Mouse (Mus musculus): Measurements from ENCODE around the gene Anapc15-ps. TPM values are rescaled to one million over a fixed set of nuclear protein-coding genes. Genes with fewer than 3 reads are reported as not detected.
A peak's percentile ranks its signal among the peaks of the same experiment; 100 is the strongest.

Anapc15-ps gene
- polyA plus RNA-seq, 1 experiment from 2014 or later: not detected

GRCm38 (mm10) chr10:95682964-95683363 is 9.7 kb upstream of the Anapc15-ps start:
- WGBS: 74% methylated on average over 10 of the region's 10 CpGs
- Histone ChIP-seq H3K9ac (ENCODE audit: low read length) (no peak overlapping the region), H3K4me2 (ENCODE audit: low read length) (no peak overlapping the region), H3K4me1 (ENCODE audit: control insufficient read depth in 2 of 2, insufficient read depth in 2 of 2, low read length in 2 of 2) (peaks cover 17 to 23% of the 10 kb centered on the region in 2 experiments), H3K27ac (replicated peaks in 1 of 2; ENCODE audit: control insufficient read depth in 1 of 2, insufficient read depth in 1 of 2, low read depth in 2 of 2, low read length in 2 of 2) (no peak overlapping the region), H3K4me3 (ENCODE audit: control insufficient read depth in 1 of 2, insufficient read depth in 1 of 2, low read depth in 1 of 2, low read length in 2 of 2) (no peak overlapping the region), H3K27me3 (ENCODE audit: control insufficient read depth, insufficient read depth, low read length) (no peaks in the 10 kb centered on the region), H3K9me3 (ENCODE audit: control insufficient read depth, low read length) (no peaks in the 10 kb centered on the region), H3K36me3 (ENCODE audit: control insufficient read depth, insufficient read depth, low read length) (no peaks in the 10 kb centered on the region)
- ATAC-seq (ENCODE audit: insufficient number of reproducible peaks, insufficient read depth, low FRiP score, low read depth): no peak

- WGBS: 81% methylated on average over 9 of the region's 9 CpGs
- no peak overlapping the region for H3K27ac ChIP-seq (replicated peaks in 1 of 2; ENCODE audit: control insufficient read depth in 1 of 2, insufficient read depth in 1 of 2, low read depth in 2 of 2, low read length in 2 of 2)
- H3K4me2 ChIP-seq (ENCODE audit: low read length): no peak overlapping the region
- H3K9me3 ChIP-seq (ENCODE audit: control insufficient read depth, low read length): no peaks in the 10 kb centered on the region
- H3K9ac ChIP-seq (ENCODE audit: low read length): no peak overlapping the region
- no peaks in the 10 kb centered on the region for H3K27me3 ChIP-seq (ENCODE audit: control insufficient read depth, insufficient read depth, low read length)
- peaks cover 18 to 20% of the 10 kb centered on the region in 2 experiments for H3K4me1 ChIP-seq (ENCODE audit: control insufficient read depth in 2 of 2, insufficient read depth in 2 of 2, low read length in 2 of 2)
- no peak overlapping the region for H3K4me3 ChIP-seq (ENCODE audit: control insufficient read depth in 1 of 2, insufficient read depth in 1 of 2, low read depth in 1 of 2, low read length in 2 of 2)
- ATAC-seq (ENCODE audit: insufficient number of reproducible peaks, insufficient read depth, low FRiP score, low read depth): no peak
- no peaks in the 10 kb centered on the region for H3K36me3 ChIP-seq (ENCODE audit: control insufficient read depth, insufficient read depth, low read length)
Observed at GRCm38 (mm10) chr10:95682091-95682740, 9.0 kb upstream of the Anapc15-ps start.

GRCm38 (mm10) chr10:95681481-95681880 is 8.2 kb upstream of the Anapc15-ps start:
- H3K4me2 ChIP-seq (ENCODE audit: low read length): peak overlapping the region; percentile 37
- H3K4me3 ChIP-seq (ENCODE audit: control insufficient read depth in 1 of 2, insufficient read depth in 1 of 2, low read depth in 1 of 2, low read length in 2 of 2): 0 out of 4 replicates have a peak overlapping the region, but pooled peaks of 1 of the 2 experiments have one; percentile 7
- no peak for ATAC-seq (ENCODE audit: insufficient number of reproducible peaks, insufficient read depth, low FRiP score, low read depth)

DNA sequence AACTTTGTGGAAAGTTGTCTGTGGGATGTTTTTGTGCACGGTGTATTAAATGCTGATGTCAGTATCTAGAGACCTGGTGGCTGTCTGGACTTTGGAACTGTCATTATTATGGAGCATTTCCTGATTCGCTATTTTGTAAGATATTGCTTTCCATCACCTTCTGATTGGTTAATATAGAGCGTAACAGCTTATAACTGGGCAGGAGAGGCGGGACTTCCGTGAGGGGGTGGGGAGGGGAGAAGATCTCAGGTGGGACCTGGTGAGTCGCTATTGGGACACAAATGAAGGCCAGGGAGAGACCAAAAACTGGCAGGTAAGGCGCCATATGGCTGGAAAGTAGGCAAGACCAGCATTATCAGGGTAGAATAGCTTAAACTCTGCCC is 7.8 kb upstream of the Anapc15-ps start:
- no peaks in the 10 kb centered on the region for H3K27me3 ChIP-seq (ENCODE audit: control insufficient read depth, insufficient read depth, low read length)
- H3K4me1 ChIP-seq (ENCODE audit: control insufficient read depth in 2 of 2, insufficient read depth in 2 of 2, low read length in 2 of 2): peaks cover 22% of the 10 kb centered on the region in 2 experiments
- 0 out of 4 replicates have a peak overlapping the region, but pooled peaks have one; percentile 24 to 38 for H3K27ac ChIP-seq (replicated peaks in 1 of 2; ENCODE audit: control insufficient read depth in 1 of 2, insufficient read depth in 1 of 2, low read depth in 2 of 2, low read length in 2 of 2)
- H3K4me2 ChIP-seq (ENCODE audit: low read length): peak overlapping the region; percentile 47
- no peaks in the 10 kb centered on the region for H3K9me3 ChIP-seq (ENCODE audit: control insufficient read depth, low read length)
- no peak for ATAC-seq (ENCODE audit: insufficient number of reproducible peaks, insufficient read depth, low FRiP score, low read depth)
- no peak overlapping the region; the same call in 1 of the 2 replicates for H3K9ac ChIP-seq (ENCODE audit: low read length)
- H3K4me3 ChIP-seq (ENCODE audit: control insufficient read depth in 1 of 2, insufficient read depth in 1 of 2, low read depth in 1 of 2, low read length in 2 of 2): peak overlapping the region; percentile 7 to 28; a peak in 3 of 4 replicates
- H3K36me3 ChIP-seq (ENCODE audit: control insufficient read depth, insufficient read depth, low read length): no peaks in the 10 kb centered on the region
- WGBS: 60% methylated on average over 7 of the region's 7 CpGs

More at GRCm38 (mm10) chr10:95681481-95681880, 8.2 kb upstream of the Anapc15-ps start:
- Histone ChIP-seq H3K4me1 (ENCODE audit: control insufficient read depth in 2 of 2, insufficient read depth in 2 of 2, low read length in 2 of 2) (peaks cover 22% of the 10 kb centered on the region in 2 experiments), H3K27me3 (ENCODE audit: control insufficient read depth, insufficient read depth, low read length) (no peaks in the 10 kb centered on the region), H3K9me3 (ENCODE audit: control insufficient read depth, low read length) (no peaks in the 10 kb centered on the region), H3K9ac (ENCODE audit: low read length) (no peak overlapping the region), H3K27ac (replicated peaks in 1 of 2; ENCODE audit: control insufficient read depth in 1 of 2, insufficient read depth in 1 of 2, low read depth in 2 of 2, low read length in 2 of 2) (no peak overlapping the region), H3K36me3 (ENCODE audit: control insufficient read depth, insufficient read depth, low read length) (no peaks in the 10 kb centered on the region)
- 76% methylated on average over 4 of the region's 4 CpGs for WGBS

GRCm38 (mm10) chr10:95680153-95681057 is 7.2 kb upstream of the Anapc15-ps start:
- no peaks in the 10 kb centered on the region for H3K36me3 ChIP-seq (ENCODE audit: control insufficient read depth, insufficient read depth, low read length)
- H3K9ac ChIP-seq (ENCODE audit: low read length): no peak overlapping the region; the same call in 1 of the 2 replicates
- peak overlapping the region; percentile 7 to 28; a peak in 3 of 4 replicates for H3K4me3 ChIP-seq (ENCODE audit: control insufficient read depth in 1 of 2, insufficient read depth in 1 of 2, low read depth in 1 of 2, low read length in 2 of 2)
- H3K4me2 ChIP-seq (ENCODE audit: low read length): peak overlapping the region; percentile 47
- no peaks in the 10 kb centered on the region for H3K27me3 ChIP-seq (ENCODE audit: control insufficient read depth, insufficient read depth, low read length)
- peaks cover 22% of the 10 kb centered on the region in 2 experiments for H3K4me1 ChIP-seq (ENCODE audit: control insufficient read depth in 2 of 2, insufficient read depth in 2 of 2, low read length in 2 of 2)
- ATAC-seq (ENCODE audit: insufficient number of reproducible peaks, insufficient read depth, low FRiP score, low read depth): no peak
- H3K27ac ChIP-seq (replicated peaks in 1 of 2; ENCODE audit: control insufficient read depth in 1 of 2, insufficient read depth in 1 of 2, low read depth in 2 of 2, low read length in 2 of 2): peak overlapping the region; percentile 24 to 38; a peak in 3 of 4 replicates
- H3K9me3 ChIP-seq (ENCODE audit: control insufficient read depth, low read length): no peaks in the 10 kb centered on the region
- 41% methylated on average over 28 of the region's 28 CpGs for WGBS

DNA sequence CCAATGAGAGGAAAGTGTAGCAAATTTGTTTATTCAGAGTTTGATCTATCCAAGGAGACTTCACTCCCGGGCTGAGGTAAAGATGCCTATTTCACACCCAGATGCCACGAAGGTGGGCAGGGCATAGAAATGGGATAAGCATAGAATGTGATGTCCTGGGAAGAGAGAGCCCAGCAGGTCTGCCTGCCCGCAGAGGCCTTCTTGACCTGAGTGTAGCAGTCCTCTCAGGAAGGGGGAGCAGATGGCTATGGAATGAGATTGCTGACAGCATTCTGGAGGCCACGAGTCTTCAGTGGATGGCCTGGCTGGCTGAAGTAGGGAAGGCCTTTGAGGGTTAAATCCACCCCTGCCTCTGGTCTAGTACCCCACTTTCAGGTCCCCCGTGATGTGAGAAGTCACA is 5.9 kb upstream of the Anapc15-ps start:
- H3K4me1 ChIP-seq (ENCODE audit: control insufficient read depth in 2 of 2, insufficient read depth in 2 of 2, low read length in 2 of 2): peaks cover 22% of the 10 kb centered on the region in 2 experiments
- 73% methylated on average over 5 of the region's 5 CpGs for WGBS
- no peak for ATAC-seq (ENCODE audit: insufficient number of reproducible peaks, insufficient read depth, low FRiP score, low read depth)

DNA sequence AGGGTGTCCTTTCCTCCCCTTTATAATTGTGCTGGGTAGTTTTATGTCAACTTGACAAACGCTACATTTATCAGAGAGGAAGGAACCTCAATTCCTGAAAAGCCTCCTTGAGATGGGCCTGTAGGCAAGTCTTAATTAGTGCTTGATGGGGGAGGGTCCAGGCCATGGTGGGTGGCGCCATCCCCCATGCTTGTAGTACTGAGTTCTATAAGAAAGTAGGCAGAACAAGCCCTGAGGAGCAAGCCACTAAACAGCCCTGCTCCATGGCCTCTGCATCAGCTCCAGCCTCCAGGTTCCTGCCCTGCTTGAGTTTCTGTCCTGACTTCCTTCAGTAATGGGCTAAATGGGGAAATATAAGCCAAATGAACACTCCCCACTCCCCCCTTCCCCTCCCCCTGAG is 5.4 kb upstream of the Anapc15-ps start:
- Histone ChIP-seq H3K4me1 (ENCODE audit: control insufficient read depth in 2 of 2, insufficient read depth in 2 of 2, low read length in 2 of 2) (peaks cover 22% of the 10 kb centered on the region in 2 experiments), H3K36me3 (ENCODE audit: control insufficient read depth, insufficient read depth, low read length) (no peaks in the 10 kb centered on the region), H3K4me2 (ENCODE audit: low read length) (no peak overlapping the region), H3K9ac (ENCODE audit: low read length) (no peak overlapping the region), H3K9me3 (ENCODE audit: control insufficient read depth, low read length) (no peaks in the 10 kb centered on the region), H3K4me3 (ENCODE audit: control insufficient read depth in 1 of 2, insufficient read depth in 1 of 2, low read depth in 1 of 2, low read length in 2 of 2) (no peak overlapping the region), H3K27ac (replicated peaks in 1 of 2; ENCODE audit: control insufficient read depth in 1 of 2, insufficient read depth in 1 of 2, low read depth in 2 of 2, low read length in 2 of 2) (0 out of 4 replicates have a peak overlapping the region, but pooled peaks of 1 of the 2 experiments have one; percentile 69), H3K27me3 (ENCODE audit: control insufficient read depth, insufficient read depth, low read length) (no peaks in the 10 kb centered on the region)
- no peak for ATAC-seq (ENCODE audit: insufficient number of reproducible peaks, insufficient read depth, low FRiP score, low read depth)
- 71% methylated on average over 2 of the region's 2 CpGs for WGBS

More for the DNA sequence above, 5.9 kb upstream of the Anapc15-ps start:
- no peaks in the 10 kb centered on the region for H3K9me3 ChIP-seq (ENCODE audit: control insufficient read depth, low read length)
- H3K9ac ChIP-seq (ENCODE audit: low read length): no peak overlapping the region
- H3K36me3 ChIP-seq (ENCODE audit: control insufficient read depth, insufficient read depth, low read length): no peaks in the 10 kb centered on the region
- H3K4me3 ChIP-seq (ENCODE audit: control insufficient read depth in 1 of 2, insufficient read depth in 1 of 2, low read depth in 1 of 2, low read length in 2 of 2): no peak overlapping the region
- no peaks in the 10 kb centered on the region for H3K27me3 ChIP-seq (ENCODE audit: control insufficient read depth, insufficient read depth, low read length)
- no peak overlapping the region for H3K4me2 ChIP-seq (ENCODE audit: low read length)
- no peak overlapping the region for H3K27ac ChIP-seq (replicated peaks in 1 of 2; ENCODE audit: control insufficient read depth in 1 of 2, insufficient read depth in 1 of 2, low read depth in 2 of 2, low read length in 2 of 2)

All from heart, embryonic 14.5 days (tissue).